ENCODE assay signal across 18 mouse cellular contexts in genomic region chr2:179937091-179937490, GRCm38 (mm10).
"Had no signal": no experiment of that assay in that cellular context is flagged by ENCODE, and none has a peak within 500 bp of the region (broad histone marks: within the 10 kb centered on the region; RNA-seq: fewer than 3 reads in every experiment).

No protein-coding gene starts in this region.

- H3K27ac ChIP-seq: layer of hippocampus, adult 2 months; limb, embryonic 13.5 days; liver, embryonic 12.5 days; midbrain, embryonic 10.5 days had no signal

- H3K4me3 ChIP-seq: layer of hippocampus, adult 2 months; limb, embryonic 13.5 days; liver, embryonic 12.5 days; midbrain, embryonic 10.5 days; myocyte had no signal

- DNase-seq: kidney, adult 18-20 months; kidney, postnatal 10 days; kidney, postnatal 4 days; left cerebral cortex, postnatal 4 days; lung, adult 18-20 months; lung, postnatal 4 days; midbrain, embryonic 14.5 days; retina, postnatal 1 day; right cerebral cortex, postnatal 4 days; spleen, adult 18-20 months; thymus, adult 18-20 months; thymus, postnatal 14 days had no signal

- H3K4me1 ChIP-seq: limb, embryonic 13.5 days had no signal

- ATAC-seq: liver, embryonic 12.5 days; lung, postnatal 0 days had no signal
